Mouse (Mus musculus) heart, adult 11 months (tissue): ENCODE data around the gene Ankrd11.
A peak's percentile ranks its signal among the peaks of the same experiment; 100 is the strongest.
"Not testable (repeated sequence)": the region's sequence is repeated elsewhere in the genome, so short reads cannot be mapped to it uniquely, and the experiment has no call there.

Experiments used
- DNase-seq: peaks from one replicate; pipeline ENCODE4 v3.0.0; 2022

The Ankrd11 gene

GRCm38 (mm10) chr8:123039376-123040109 lies 2.5 kb downstream of the Ankrd11 start:
- DNase-seq = peak; percentile 85

- peak; percentile 66 for DNase-seq
These were observed 3.7 kb downstream of the Ankrd11 start for GRCm38 (mm10) chr8:123038351-123038750.

GRCm38 (mm10) chr8:123037487-123037886 lies 4.6 kb downstream of the Ankrd11 start:
- peak; percentile 83 for DNase-seq

GRCm38 (mm10) chr8:123036956-123037355 lies 5.1 kb downstream of the Ankrd11 start:
- peak; percentile 93 for DNase-seq

GRCm38 (mm10) chr8:123034171-123034570 lies 7.9 kb downstream of the Ankrd11 start:
- peak; percentile 86 for DNase-seq

GRCm38 (mm10) chr8:123033431-123033830 lies 8.6 kb downstream of the Ankrd11 start:
- peak; percentile 52 for DNase-seq

GRCm38 (mm10) chr8:123032730-123033129 lies 9.3 kb downstream of the Ankrd11 start:
- DNase-seq = peak; percentile 91

- DNase-seq = no peak
These were observed 10.6 kb downstream of the Ankrd11 start for GRCm38 (mm10) chr8:123031321-123031978.

- DNase-seq = not testable (repeated sequence)
These were observed 12.0 kb downstream of the Ankrd11 start for GRCm38 (mm10) chr8:123030091-123030490.

- no peak for DNase-seq
These were observed 14.3 kb downstream of the Ankrd11 start for GRCm38 (mm10) chr8:123027786-123028185.

- DNase-seq = no peak
These were observed 16.1 kb downstream of the Ankrd11 start for GRCm38 (mm10) chr8:123025951-123026351.

- no peak for DNase-seq
These were observed 17.9 kb downstream of the Ankrd11 start for GRCm38 (mm10) chr8:123024226-123024625.

GRCm38 (mm10) chr8:123022727-123023126 lies 19.4 kb downstream of the Ankrd11 start:
- DNase-seq = no peak

GRCm38 (mm10) chr8:123021259-123021658 lies 20.8 kb downstream of the Ankrd11 start:
- DNase-seq = no peak

- DNase-seq = no peak
These were observed 21.2 kb downstream of the Ankrd11 start for GRCm38 (mm10) chr8:123020859-123021258.

- DNase-seq = peak; percentile 68
These were observed 22.0 kb downstream of the Ankrd11 start for GRCm38 (mm10) chr8:123020084-123020483.

- DNase-seq = peak; percentile 70
These were observed 23.5 kb downstream of the Ankrd11 start for GRCm38 (mm10) chr8:123018484-123019164.

- DNase-seq = no peak
These were observed 24.9 kb downstream of the Ankrd11 start for GRCm38 (mm10) chr8:123017143-123017542.

- DNase-seq = peak; percentile 49
These were observed 27.0 kb downstream of the Ankrd11 start for GRCm38 (mm10) chr8:123015074-123015473.

- DNase-seq = peak; percentile 84
These were observed 27.6 kb downstream of the Ankrd11 start for GRCm38 (mm10) chr8:123014429-123014828.

GRCm38 (mm10) chr8:123011321-123011720 lies 30.8 kb downstream of the Ankrd11 start:
- peak; percentile 17 for DNase-seq

- DNase-seq = no peak
These were observed 36.3 kb downstream of the Ankrd11 start for GRCm38 (mm10) chr8:123005805-123006204.

- no peak for DNase-seq
These were observed 36.7 kb downstream of the Ankrd11 start for GRCm38 (mm10) chr8:123005328-123005727.
